Mouse (Mus musculus): ENCODE data around the gene Actbl2. TPM values are rescaled to one million over a fixed set of nuclear protein-coding genes. Genes with fewer than 3 reads are reported as not detected.

Gene Actbl2
- total RNA-seq, 2 experiments from 2014 or later: not detected

Other genes starting within 250 kb of the Actbl2 start
- gene Gpbp1, start 235.1 kb downstream of the Actbl2 start, total RNA-seq (2021): 10 to 100 TPM; 77.6 to 79.6 TPM